Mouse (Mus musculus): Measurements from ENCODE around the gene Tgfbi. TPM values are rescaled to one million over a fixed set of nuclear protein-coding genes. Genes with fewer than 3 reads are reported as not detected.

The Tgfbi gene
- total RNA-seq, 2 experiments from 2014 or later = 13.4 to 17.6 TPM

GRCm38 (mm10) chr13:56683306-56683705, 74.0 kb downstream of the Tgfbi start:
- no peak for DNase-seq (ENCODE audit: low spot score)

Other genes starting within 250 kb of the Tgfbi start
- not detected for gene Gm3045, start 182.9 kb upstream of the Tgfbi start, total RNA-seq (2021)
- not detected for gene Slc25a48, start 171.2 kb upstream of the Tgfbi start, total RNA-seq (2021)
- not detected for gene Il9, start 127.3 kb upstream of the Tgfbi start, total RNA-seq (2021)
- under 1 TPM in 1 of 2 experiments, not detected in 1; 0.33 TPM for gene Fbxl21, start 87.1 kb upstream of the Tgfbi start, total RNA-seq (2021)
- gene Lect2, start 61.0 kb upstream of the Tgfbi start, total RNA-seq (2021) = not detected
- gene Smad5, start 93.5 kb downstream of the Tgfbi start, total RNA-seq (2021) = 10 to 100 TPM; 18.2 to 24.3 TPM
- not detected for gene Gm45623, start 144.3 kb downstream of the Tgfbi start, total RNA-seq (2021)

Measured in gastrocnemius, adult 18-20 months (tissue).